8 mouse cellular contexts compared by ENCODE assay signal in the genomic region with DNA sequence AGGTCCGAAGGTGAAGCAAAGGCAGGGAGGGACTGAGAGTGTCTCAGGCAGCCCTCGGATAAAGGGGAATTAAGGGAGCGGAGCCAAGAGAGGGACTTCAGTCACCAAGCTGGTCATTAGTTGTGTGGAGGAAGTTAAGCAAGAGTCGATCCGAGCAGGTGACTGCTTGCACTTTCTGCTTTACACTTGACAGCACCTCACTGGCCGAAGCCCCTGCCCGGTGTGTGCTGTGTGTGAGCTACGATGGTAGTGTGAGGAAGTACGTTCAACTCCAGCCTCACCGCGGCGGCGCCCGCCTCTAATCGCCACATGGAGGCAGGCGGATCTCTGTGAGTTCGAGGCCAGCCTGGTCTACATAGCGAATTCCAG. TPM values are rescaled to one million over a fixed set of nuclear protein-coding genes. Genes with fewer than 3 reads are reported as not detected.
DNase-seq lines count a peak whose midpoint lies in the region; ATAC-seq and TF ChIP-seq lines count a peak whose summit lies in the region.

No protein-coding gene starts in this region.

- ATAC-seq in heart, embryonic 13.5 days (ENCODE audit: extremely low read depth, insufficient number of reproducible peaks, low FRiP score, low TSS enrichment): no peak; the same call in 1 of the 2 replicates
- peak; percentile 44 for ATAC-seq in midbrain, postnatal 0 days (ENCODE audit: low FRiP score)

- H3K4me2 ChIP-seq in heart, embryonic 13.5 days: peak overlapping the region; percentile 72
- peak overlapping the region; percentile 89 for H3K4me2 ChIP-seq in midbrain, postnatal 0 days (ENCODE audit: low read depth, low read length, poor library complexity, severe bottlenecking)

- TF ChIP-seq CTCF in E14TG2a.4 (conservative IDR thresholded peaks at IDR 0.05; ENCODE audit: low read length): no peak
- TF ChIP-seq CTCF in embryonic fibroblast, embryonic 13.5 days (IDR thresholded peaks at IDR 0.05; ENCODE audit: borderline replicate concordance, insufficient read depth, low read length): no peak
- 0 out of 2 replicates have a peak, but pooled peaks have one; percentile 20 for TF ChIP-seq CTCF in midbrain, postnatal 0 days (IDR thresholded peaks at IDR 0.05)

- no peak for DNase-seq in heart, adult 9 months (ENCODE audit: low spot score in 2 of 2)
- DNase-seq in kidney, postnatal 4 days: peak; percentile 63 to 79
- no peak for DNase-seq in midbrain, postnatal 0 days (ENCODE audit: low spot score)
- DNase-seq in layer of hippocampus, adult 18-20 months (ENCODE audit: low spot score in 2 of 2): no peak
- no peak for DNase-seq in adrenal gland, adult 8-10 months

- H3K27ac ChIP-seq in heart, embryonic 13.5 days (replicated peaks): peak overlapping the region; percentile 100
- no peak overlapping the region for H3K27ac ChIP-seq in embryonic fibroblast, embryonic 13.5 days (ENCODE audit: insufficient read depth, low read length)
- peak overlapping the region; percentile 90 for H3K27ac ChIP-seq in midbrain, postnatal 0 days (ENCODE audit: low read depth, low read length)

- no peaks in the 10 kb centered on the region for H3K27me3 ChIP-seq in heart, embryonic 13.5 days (replicated peaks)
- no peaks in the 10 kb centered on the region for H3K27me3 ChIP-seq in E14TG2a.4 (ENCODE audit: insufficient read depth, low read length)
- H3K27me3 ChIP-seq in midbrain, postnatal 0 days (ENCODE audit: insufficient read depth, low read length): no peaks in the 10 kb centered on the region

- TF ChIP-seq POLR2A in embryonic fibroblast, embryonic 13.5 days (IDR thresholded peaks at IDR 0.05; ENCODE audit: low read depth, low read length): no peak

- H3K9me3 ChIP-seq in heart, embryonic 13.5 days: no peaks in the 10 kb centered on the region
- H3K9me3 ChIP-seq in E14TG2a.4 (ENCODE audit: low read length): no peaks in the 10 kb centered on the region
- no peaks in the 10 kb centered on the region for H3K9me3 ChIP-seq in midbrain, postnatal 0 days (ENCODE audit: low read length)

- H3K4me3 ChIP-seq in heart, embryonic 13.5 days: peak overlapping the region; percentile 70
- H3K4me3 ChIP-seq in E14TG2a.4 (replicated peaks; ENCODE audit: low read length): peak overlapping the region; percentile 88
- H3K4me3 ChIP-seq in embryonic fibroblast, embryonic 13.5 days (ENCODE audit: insufficient read depth, low read length): peak overlapping the region; percentile 66
- H3K4me3 ChIP-seq in midbrain, postnatal 0 days (ENCODE audit: low read depth, low read length): peak overlapping the region; percentile 65

- H3K4me1 ChIP-seq in heart, embryonic 13.5 days: peaks cover 27% of the 10 kb centered on the region
- H3K4me1 ChIP-seq in E14TG2a.4 (replicated peaks; ENCODE audit: low read depth, low read length): peaks cover 25% of the 10 kb centered on the region
- H3K4me1 ChIP-seq in embryonic fibroblast, embryonic 13.5 days (ENCODE audit: control insufficient read depth, insufficient read depth, low read length): no peaks in the 10 kb centered on the region
- H3K4me1 ChIP-seq in midbrain, postnatal 0 days (ENCODE audit: insufficient read depth, low read length): no peaks in the 10 kb centered on the region

- H3K36me3 ChIP-seq in heart, embryonic 13.5 days: peaks cover 5% of the 10 kb centered on the region; the same call in 1 of the 2 replicates
- 0 out of 2 replicates have a peak, but pooled peaks cover 2% of the 10 kb centered on the region for H3K36me3 ChIP-seq in E14TG2a.4 (ENCODE audit: insufficient read depth, low read length)
- no peaks in the 10 kb centered on the region for H3K36me3 ChIP-seq in midbrain, postnatal 0 days (ENCODE audit: insufficient read depth, low read length)

- WGBS in heart, embryonic 13.5 days: 1% methylated on average over 18 of the region's 18 CpGs
- WGBS in midbrain, postnatal 0 days: 2% methylated on average over 18 of the region's 18 CpGs

- H3K9ac ChIP-seq in heart, embryonic 13.5 days: peak overlapping the region; percentile 86
- peak overlapping the region; percentile 64 for H3K9ac ChIP-seq in midbrain, postnatal 0 days (replicated peaks; ENCODE audit: low read length, poor library complexity, severe bottlenecking)

RNA-seq across cellular contexts. Expression of a gene that starts 0.4 kb away (rescaled TPM):
- 25.1 and 30.0 TPM in 2 replicates for polyA plus RNA-seq in heart, embryonic 13.5 days (2015; fragmentation: Nextera tagmentation; extraction: Ambion mirVana)
- 64.8 and 68.7 TPM in 2 replicates for polyA plus RNA-seq in embryonic fibroblast, embryonic 13.5 days (2011; ENCODE audit: insufficient read length, low read depth, missing spikeins)
- 16.8 and 18.6 TPM in 2 replicates for total RNA-seq in midbrain, postnatal 0 days (2014; rRNA removed)
- polyA plus RNA-seq in midbrain, postnatal 0 days (2015; fragmentation: Nextera tagmentation; extraction: Ambion mirVana): 7.5 and 10.9 TPM in 2 replicates
- 10 to 100 TPM; 35.7 to 42.6 TPM for total RNA-seq in layer of hippocampus, adult 18-20 months (2021)
- 100 to 1,000 TPM in 1 of 4 experiments, 10 to 100 TPM in 3; 55.5 to 104 (median 76.0) TPM for total RNA-seq in adrenal gland, adult 8-10 months (2022)

RNA-seq across cellular contexts. Expression of a gene that starts 0.8 kb away (rescaled TPM):
- polyA plus RNA-seq in heart, embryonic 13.5 days (2015; fragmentation: Nextera tagmentation; extraction: Ambion mirVana): 0.41 TPM in 1 of 2 replicates, not detected in the other
- 2.0 TPM in 1 of 2 replicates, not detected in the other for polyA plus RNA-seq in embryonic fibroblast, embryonic 13.5 days (2011; ENCODE audit: insufficient read length, low read depth, missing spikeins)
- total RNA-seq in midbrain, postnatal 0 days (2014; rRNA removed): not detected in 2 replicates
- polyA plus RNA-seq in midbrain, postnatal 0 days (2015; fragmentation: Nextera tagmentation; extraction: Ambion mirVana): not detected in 2 replicates
- 1 to 10 TPM in 1 of 2 experiments, not detected in 1; 1.6 TPM for total RNA-seq in layer of hippocampus, adult 18-20 months (2021)
- 1 to 10 TPM in 2 of 4 experiments, not detected in 2; 2.0 to 2.1 TPM for total RNA-seq in adrenal gland, adult 8-10 months (2022)

RNA-seq across cellular contexts. Expression of a gene that starts 46.5 kb away (rescaled TPM):
- 72.3 and 73.9 TPM in 2 replicates for polyA plus RNA-seq in heart, embryonic 13.5 days (2015; fragmentation: Nextera tagmentation; extraction: Ambion mirVana)
- polyA plus RNA-seq in embryonic fibroblast, embryonic 13.5 days (2011; ENCODE audit: insufficient read length, low read depth, missing spikeins): 60.3 and 158 TPM in 2 replicates
- 187 and 348 TPM in 2 replicates for total RNA-seq in midbrain, postnatal 0 days (2014; rRNA removed)
- polyA plus RNA-seq in midbrain, postnatal 0 days (2015; fragmentation: Nextera tagmentation; extraction: Ambion mirVana): 54.4 and 76.5 TPM in 2 replicates
- 10 to 100 TPM; 14.5 to 15.6 TPM for total RNA-seq in layer of hippocampus, adult 18-20 months (2021)
- 10 to 100 TPM in 2 of 4 experiments, 1 to 10 TPM in 2; 6.2 to 23.7 (median 10.8) TPM for total RNA-seq in adrenal gland, adult 8-10 months (2022)

Comparison
In these comparisons a context has a peak if more than half of its experiments do, and no peak if none do; other contexts are left out.
1. DNase-seq: peak in kidney, postnatal 4 days (2 of 2); none in heart, adult 9 months (0 of 2), midbrain, postnatal 0 days (single experiment), layer of hippocampus, adult 18-20 months (0 of 2) and adrenal gland, adult 8-10 months (single experiment).
2. Peak in every context shown above with its lines, with median percentiles within 50 percentile points of each other: H3K4me3 ChIP-seq.